Mouse (Mus musculus): ENCODE measurements around the gene Caln1.

Caln1 gene

GRCm38 (mm10) chr5:130369237-130369636, at the start of gene Caln1:
Gene Caln1, plus strand, starts transcription at chr5:130369455.
- DNase-seq (ENCODE audit: low spot score): no peak

DNA sequence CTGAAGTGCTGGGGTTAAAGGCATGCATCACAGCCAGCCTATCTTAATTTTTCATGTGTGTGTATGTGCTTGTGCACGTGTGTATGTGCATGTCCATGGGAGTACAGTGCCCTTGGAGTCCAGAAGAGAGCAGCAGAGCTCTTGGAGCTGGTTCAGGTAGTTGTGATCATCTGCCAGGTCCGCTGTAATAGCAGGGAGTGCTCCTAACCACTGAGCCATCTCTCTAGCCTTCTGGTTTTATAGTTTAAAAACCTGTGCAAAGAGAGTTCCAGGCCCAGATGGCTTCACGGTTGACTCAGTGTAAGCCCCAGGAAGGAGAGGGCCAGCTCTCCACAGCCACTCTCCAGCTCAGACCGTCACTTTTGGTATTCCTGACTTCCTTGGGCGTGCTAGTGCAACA, 49.5 kb upstream of the Caln1 start:
- DNase-seq (ENCODE audit: low spot score): no peak

DNA sequence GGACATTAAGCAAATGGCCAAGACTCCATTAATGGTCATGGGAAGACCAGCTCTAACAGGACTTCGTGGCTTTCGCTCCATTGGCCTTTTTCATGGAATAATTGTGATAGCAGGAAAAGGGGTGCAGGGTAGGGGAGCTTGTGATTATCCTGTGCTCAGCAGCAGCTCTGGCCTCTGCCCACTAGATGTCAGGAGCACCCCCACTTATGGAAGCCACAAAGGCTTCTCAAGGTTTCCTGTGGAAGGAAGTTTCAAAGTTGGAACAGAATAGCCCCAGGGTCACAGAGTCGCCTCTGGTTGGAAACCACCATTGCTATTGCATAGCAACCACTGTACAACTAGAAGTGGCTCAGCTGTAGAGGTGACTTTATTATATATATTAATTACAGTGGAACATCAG, 48.8 kb upstream of the Caln1 start:
- no peak for DNase-seq (ENCODE audit: low spot score)

- DNase-seq (ENCODE audit: low spot score): no peak
Measured at GRCm38 (mm10) chr5:130325486-130325885, 43.8 kb upstream of the Caln1 start.

GRCm38 (mm10) chr5:130327615-130328263, 41.5 kb upstream of the Caln1 start:
- no peak for DNase-seq (ENCODE audit: low spot score)

GRCm38 (mm10) chr5:130328366-130328765, 40.9 kb upstream of the Caln1 start:
- DNase-seq (ENCODE audit: low spot score): no peak

- DNase-seq (ENCODE audit: low spot score): no peak
Measured at GRCm38 (mm10) chr5:130329889-130330288, 39.4 kb upstream of the Caln1 start.

DNA sequence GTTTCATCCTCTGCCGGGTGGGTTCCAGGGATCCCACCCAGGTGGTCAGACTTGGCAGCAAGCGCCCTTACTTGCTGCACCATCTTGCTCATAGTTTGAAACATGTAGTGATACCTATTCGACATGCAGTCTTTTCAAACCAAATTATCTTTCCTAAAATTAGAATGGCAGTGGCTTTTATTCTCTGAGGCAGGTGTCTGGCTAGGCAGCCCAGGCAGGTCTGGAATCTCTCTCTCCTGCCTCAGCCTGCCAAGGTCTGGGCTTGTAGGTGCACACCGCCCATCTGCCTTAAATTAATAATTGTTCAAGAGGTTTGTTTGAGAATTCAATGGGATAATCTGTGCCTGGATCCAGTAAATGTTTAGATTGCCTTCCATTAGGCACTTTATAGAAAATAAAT, 38.5 kb upstream of the Caln1 start:
- DNase-seq (ENCODE audit: low spot score): no peak

DNA sequence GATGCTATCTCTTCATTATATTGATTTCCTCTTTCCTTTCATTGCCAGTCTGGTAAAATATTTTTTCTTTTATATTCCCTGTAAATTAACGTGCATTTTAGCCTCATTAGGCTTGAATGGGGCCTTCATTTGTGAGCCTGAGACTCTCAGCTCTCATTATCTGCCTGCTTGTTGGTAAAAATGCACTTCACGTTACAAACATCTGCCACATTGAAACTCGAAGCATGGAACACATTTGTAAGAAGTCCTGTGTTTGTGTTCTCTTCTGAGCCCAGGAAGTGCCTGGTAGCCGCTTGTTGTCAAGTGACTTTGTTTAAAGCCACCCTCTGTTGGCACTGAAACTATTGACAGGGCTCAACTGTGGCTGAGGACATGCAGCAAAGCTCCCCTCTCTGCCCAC, 38.0 kb upstream of the Caln1 start:
- no peak for DNase-seq (ENCODE audit: low spot score)

DNA sequence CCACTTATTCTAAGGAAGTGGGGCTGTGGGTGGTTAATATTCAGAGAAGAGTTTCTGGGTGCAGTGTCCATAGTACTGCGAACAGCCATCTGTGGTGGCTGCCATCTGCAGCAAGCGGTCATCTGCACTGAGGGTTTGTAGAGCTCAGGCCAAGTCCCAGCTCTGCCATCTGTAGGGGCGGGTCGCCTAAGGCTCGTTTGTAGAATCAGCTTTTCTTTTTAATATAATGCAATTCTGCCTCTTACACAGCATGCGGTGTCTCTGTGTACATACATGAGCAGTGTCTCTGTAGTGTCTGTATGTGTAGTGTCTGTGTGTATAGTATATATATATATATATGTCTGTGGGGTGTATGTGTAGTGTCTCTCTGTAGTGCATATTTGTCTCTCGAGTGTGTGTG, 35.7 kb upstream of the Caln1 start:
- no peak for DNase-seq (ENCODE audit: low spot score)

DNA sequence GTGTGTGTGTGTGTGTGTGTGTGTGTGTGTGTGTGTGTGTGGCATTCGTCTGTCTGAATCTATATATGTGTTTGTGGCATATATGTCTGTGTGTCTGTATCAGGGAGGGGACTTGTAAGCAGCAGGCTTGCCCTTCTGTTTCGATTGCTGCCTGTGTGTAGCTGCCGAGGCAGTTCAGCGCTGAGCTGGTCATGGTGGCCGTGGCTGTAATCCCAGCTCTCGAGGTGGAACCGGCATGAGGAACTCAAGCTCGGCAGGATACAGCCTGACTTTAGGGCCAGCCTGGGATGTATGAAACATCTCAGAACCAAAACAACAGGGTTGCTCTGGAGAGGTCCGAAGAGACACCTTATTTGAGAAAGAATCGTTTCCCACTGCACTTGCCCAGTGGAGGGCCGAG, 35.3 kb upstream of the Caln1 start:
- DNase-seq (ENCODE audit: low spot score): no peak

GRCm38 (mm10) chr5:130335462-130335861, 33.8 kb upstream of the Caln1 start:
- no peak for DNase-seq (ENCODE audit: low spot score)

DNA sequence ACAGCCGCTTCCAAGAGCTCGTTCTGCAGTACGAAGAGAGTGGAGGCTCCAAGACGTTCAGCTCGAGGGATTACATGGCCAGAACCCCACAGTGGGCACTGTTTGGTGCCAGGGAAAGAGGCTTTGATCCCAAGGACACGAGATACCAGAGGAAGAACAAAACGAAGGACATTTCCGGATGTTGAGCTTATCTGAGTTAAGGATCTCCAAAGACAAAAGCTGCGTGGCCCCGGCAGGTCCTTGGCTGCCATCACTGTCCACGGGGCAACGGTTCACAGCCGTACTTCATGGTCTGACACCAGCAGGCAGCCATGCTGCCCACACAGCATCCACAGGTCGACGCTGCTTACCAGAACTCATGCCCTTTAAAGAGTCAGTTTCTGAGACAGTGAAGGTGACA, 28.6 kb upstream of the Caln1 start:
- no peak for DNase-seq (ENCODE audit: low spot score)

DNA sequence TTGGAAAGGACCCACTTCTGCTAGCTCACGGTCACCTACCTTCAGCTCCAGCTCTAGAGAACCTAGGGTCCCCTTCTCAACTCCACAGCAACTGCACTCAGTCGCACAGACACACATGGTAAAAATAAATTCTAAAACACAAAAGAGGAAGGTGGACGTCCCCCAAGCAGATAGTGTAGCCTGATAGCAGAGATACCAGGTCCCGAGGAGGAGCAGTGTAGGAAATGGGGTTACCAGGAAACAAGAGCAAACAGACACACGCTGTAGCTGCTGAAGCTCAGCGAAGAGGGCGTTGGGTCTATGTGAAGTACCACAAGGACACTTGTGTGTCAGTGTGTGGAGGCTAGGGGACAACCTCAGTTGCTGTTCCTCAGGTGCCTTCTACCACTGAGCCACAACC, 24.3 kb upstream of the Caln1 start:
- DNase-seq (ENCODE audit: low spot score): no peak

- no peak for DNase-seq (ENCODE audit: low spot score)
Measured at GRCm38 (mm10) chr5:130345871-130346270, 23.4 kb upstream of the Caln1 start.

DNA sequence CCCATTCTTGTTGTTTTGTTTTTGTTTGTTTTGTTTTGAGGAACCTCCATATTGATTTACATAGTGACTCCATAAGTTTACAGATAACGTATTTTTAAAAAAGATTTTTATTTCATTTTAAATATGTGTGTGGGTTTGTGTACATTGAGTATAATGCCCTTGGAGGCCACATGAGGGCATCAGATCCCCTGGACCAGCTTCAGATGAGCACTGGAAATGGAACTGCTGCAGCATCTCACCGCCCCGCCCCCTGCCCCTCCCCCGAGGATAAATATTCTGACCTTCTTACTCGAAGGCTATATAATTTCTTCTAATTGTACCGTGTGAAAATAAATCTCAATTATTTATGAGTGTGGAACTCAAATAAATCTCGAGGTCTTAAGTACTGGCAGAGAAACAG, 14.0 kb upstream of the Caln1 start:
- DNase-seq (ENCODE audit: low spot score): no peak

GRCm38 (mm10) chr5:130363111-130363510, 6.1 kb upstream of the Caln1 start:
- DNase-seq (ENCODE audit: low spot score): no peak

DNA sequence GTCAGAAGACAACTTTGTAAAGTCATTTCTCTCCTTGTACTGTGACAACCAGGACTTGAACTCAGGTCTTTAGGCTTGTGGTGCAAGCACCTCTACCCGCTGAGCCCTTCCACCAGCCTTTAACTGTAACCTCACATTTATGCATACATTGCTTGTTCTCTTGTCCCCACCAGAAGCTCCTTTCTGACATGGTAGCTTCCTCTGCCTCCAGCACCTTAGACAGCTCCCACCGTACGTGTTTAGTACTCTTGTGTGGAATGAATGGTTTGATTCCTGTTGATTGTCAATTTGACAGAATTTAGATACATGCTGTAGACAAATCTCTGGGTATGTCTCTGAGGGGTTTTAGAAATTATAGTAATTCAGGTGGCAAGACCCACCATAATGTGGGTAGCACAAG, 5.5 kb upstream of the Caln1 start:
- DNase-seq (ENCODE audit: low spot score): no peak

DNA sequence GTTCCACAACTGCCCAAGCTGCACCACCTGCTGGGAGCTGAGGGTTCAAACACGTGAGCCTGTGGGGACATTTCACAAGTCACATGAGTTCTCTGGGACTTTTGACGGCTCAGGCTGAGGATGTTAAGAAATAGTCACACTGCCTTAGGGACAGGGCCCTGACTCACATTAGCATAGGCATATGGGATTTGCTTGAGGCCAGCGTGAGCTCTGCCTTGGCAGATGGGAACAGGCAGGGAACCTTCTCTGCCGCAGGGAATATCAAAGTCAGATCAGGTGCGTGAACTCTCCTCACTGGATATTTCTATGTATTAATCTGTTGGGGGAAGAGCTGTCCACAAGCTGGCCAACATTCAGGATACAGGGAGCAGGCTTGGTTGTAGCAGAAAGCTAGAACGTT, 1.0 kb upstream of the Caln1 start:
- no peak for DNase-seq (ENCODE audit: low spot score)

DNA sequence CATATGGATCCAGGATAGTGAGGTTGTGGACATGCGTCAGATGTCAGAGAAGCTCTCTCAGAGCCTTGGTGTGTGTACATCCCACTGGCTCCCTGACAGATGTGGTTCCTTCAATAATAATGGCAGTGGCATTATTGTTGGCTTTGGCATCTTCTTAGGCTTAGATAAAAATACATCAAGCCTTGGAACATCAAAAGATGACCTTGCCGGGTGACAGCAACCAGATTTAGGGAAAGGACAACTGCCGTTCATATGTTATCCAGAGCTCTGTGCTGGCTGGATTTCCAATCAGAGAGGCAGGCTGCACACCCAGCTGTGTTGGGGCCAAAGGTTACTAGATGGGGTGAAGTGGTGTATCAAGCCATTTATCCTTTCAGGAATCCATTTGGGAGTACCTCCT, 6.2 kb downstream of the Caln1 start:
- no peak for DNase-seq (ENCODE audit: low spot score)

GRCm38 (mm10) chr5:130384222-130384912, 15.1 kb downstream of the Caln1 start, which contains the start of gene A330070K13Rik:
Gene A330070K13Rik, minus strand, starts transcription at chr5:130384631.
- no peak for DNase-seq (ENCODE audit: low spot score)

- DNase-seq (ENCODE audit: low spot score): no peak
Measured at GRCm38 (mm10) chr5:130386418-130386817, 17.2 kb downstream of the Caln1 start.

GRCm38 (mm10) chr5:130393618-130394355, 24.5 kb downstream of the Caln1 start:
- no peak for DNase-seq (ENCODE audit: low spot score)

All from spleen, adult 12 weeks (tissue).